7 mouse cellular contexts compared by ENCODE assay signal in the genomic region with DNA sequence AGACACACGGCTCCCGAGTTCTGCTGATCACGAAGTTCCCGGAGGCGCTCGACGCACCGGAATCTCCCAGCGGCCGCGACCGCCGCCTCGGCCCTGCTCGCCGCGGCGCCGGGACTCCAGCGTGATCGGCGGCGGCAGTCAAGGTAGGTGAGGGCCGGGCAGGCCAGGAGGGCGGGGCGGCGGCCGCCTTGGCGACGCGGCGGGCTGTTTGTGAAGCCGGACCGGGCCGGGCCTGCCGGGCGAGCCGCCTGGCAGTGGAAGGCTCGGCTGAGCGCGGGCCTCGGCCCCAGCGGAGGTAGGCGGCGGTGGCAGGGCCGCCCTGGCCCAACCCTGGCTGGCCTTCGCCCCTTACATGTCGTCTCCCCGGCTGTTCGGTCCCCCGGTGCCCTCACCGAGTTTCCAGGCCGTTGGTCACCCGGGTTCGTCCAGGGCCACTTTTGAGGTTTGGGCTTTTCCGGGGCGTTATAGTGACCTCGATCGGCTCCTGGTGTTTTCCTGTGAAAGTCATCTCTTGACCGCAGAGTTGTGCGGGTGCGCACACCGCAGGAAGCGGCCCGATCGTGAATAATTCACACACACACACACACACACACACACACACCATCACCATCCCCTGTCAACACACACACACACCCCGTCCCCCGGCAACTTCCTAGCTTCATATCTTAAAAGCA. TPM values are rescaled to one million over a fixed set of nuclear protein-coding genes. Genes with fewer than 3 reads are reported as not detected.
DNase-seq lines count a peak whose midpoint lies in the region; ATAC-seq and TF ChIP-seq lines count a peak whose summit lies in the region.

No protein-coding gene starts in this region.

- H3K27me3 ChIP-seq in lung, embryonic 15.5 days: no peaks in the 10 kb centered on the region
- H3K27me3 ChIP-seq in heart, embryonic 16.5 days (ENCODE audit: control insufficient read depth, insufficient read depth, low read length): no peaks in the 10 kb centered on the region
- H3K27me3 ChIP-seq in liver, embryonic 16.5 days (ENCODE audit: control insufficient read depth, insufficient read depth, low read depth, low read length): no peaks in the 10 kb centered on the region
- H3K27me3 ChIP-seq in stomach, postnatal 0 days (ENCODE audit: control insufficient read depth, insufficient read depth, low read length): no peaks in the 10 kb centered on the region

- H3K9ac ChIP-seq in lung, embryonic 15.5 days: peak overlapping the region; percentile 96
- peak overlapping the region; percentile 93 for H3K9ac ChIP-seq in heart, embryonic 16.5 days (ENCODE audit: low read length)
- peak overlapping the region; percentile 97 for H3K9ac ChIP-seq in liver, embryonic 16.5 days (ENCODE audit: low read depth, low read length)
- peak overlapping the region; percentile 94 for H3K9ac ChIP-seq in stomach, postnatal 0 days (ENCODE audit: low read length)

- no peaks in the 10 kb centered on the region for H3K9me3 ChIP-seq in lung, embryonic 15.5 days
- H3K9me3 ChIP-seq in heart, embryonic 16.5 days (replicated peaks; ENCODE audit: control insufficient read depth, low read length): no peaks in the 10 kb centered on the region
- H3K9me3 ChIP-seq in liver, embryonic 16.5 days (replicated peaks; ENCODE audit: control insufficient read depth, low read length): no peaks in the 10 kb centered on the region
- H3K9me3 ChIP-seq in stomach, postnatal 0 days (ENCODE audit: control insufficient read depth, low read length): no peaks in the 10 kb centered on the region

- H3K27ac ChIP-seq in lung, embryonic 15.5 days: peak overlapping the region; percentile 97
- peak overlapping the region; percentile 89 for H3K27ac ChIP-seq in brown adipose tissue, adult 24 weeks (replicated peaks; ENCODE audit: low read depth, low read length)
- peak overlapping the region; percentile 98 for H3K27ac ChIP-seq in heart, embryonic 16.5 days (ENCODE audit: low read length)
- peak overlapping the region; percentile 98 for H3K27ac ChIP-seq in liver, embryonic 16.5 days (ENCODE audit: low read length)
- H3K27ac ChIP-seq in stomach, postnatal 0 days (replicated peaks): peak overlapping the region; percentile 98

- peak overlapping the region; percentile 68 for H3K4me2 ChIP-seq in lung, embryonic 15.5 days
- H3K4me2 ChIP-seq in heart, embryonic 16.5 days (ENCODE audit: low read depth, low read length): peak overlapping the region; percentile 77
- H3K4me2 ChIP-seq in liver, embryonic 16.5 days (ENCODE audit: low read depth, low read length): peak overlapping the region; percentile 74
- peak overlapping the region; percentile 75 for H3K4me2 ChIP-seq in stomach, postnatal 0 days (replicated peaks; ENCODE audit: low read depth)

- no peak for TF ChIP-seq EP300 in stomach, postnatal 0 days (optimal IDR thresholded peaks at IDR 0.05)

- peak; percentile 83 for ATAC-seq in lung, embryonic 15.5 days (ENCODE audit: borderline replicate concordance, extremely low read depth, low FRiP score, low TSS enrichment)
- peak; percentile 73 for ATAC-seq in heart, embryonic 16.5 days (replicated peaks; ENCODE audit: extremely low read depth, insufficient read depth, low FRiP score)
- ATAC-seq in liver, embryonic 16.5 days (ENCODE audit: low read depth): peak; percentile 81
- ATAC-seq in stomach, postnatal 0 days (ENCODE audit: low FRiP score, low TSS enrichment): peak; percentile 84

- H3K4me3 ChIP-seq in lung, embryonic 15.5 days: peak overlapping the region; percentile 89
- peak overlapping the region; percentile 95 for H3K4me3 ChIP-seq in brown adipose tissue, adult 24 weeks (ENCODE audit: insufficient read depth, low read depth, low read length)
- peak overlapping the region; percentile 83 for H3K4me3 ChIP-seq in heart, embryonic 16.5 days (ENCODE audit: low read length)
- peak overlapping the region; percentile 99 for H3K4me3 ChIP-seq in liver, embryonic 16.5 days (ENCODE audit: low read depth, low read length)
- H3K4me3 ChIP-seq in stomach, postnatal 0 days (ENCODE audit: low read depth, low read length): peak overlapping the region; percentile 90

- TF ChIP-seq CTCF in stomach, postnatal 0 days (IDR thresholded peaks at IDR 0.05; ENCODE audit: low read depth): no peak

- DNase-seq in lung, postnatal 4 days: no peak
- DNase-seq in stomach, postnatal 0 days (ENCODE audit: low spot score): peak; percentile 83
- DNase-seq in urinary bladder, adult 2 months (ENCODE audit: low spot score): no peak

- under 1% methylated on average over 67 of the region's 68 CpGs for WGBS in lung, embryonic 15.5 days
- WGBS in heart, embryonic 16.5 days: under 1% methylated on average over 67 of the region's 68 CpGs
- WGBS in liver, embryonic 16.5 days (ENCODE audit: insufficient replicate concordance): under 1% methylated on average over 59 of the region's 68 CpGs
- under 1% methylated on average over 57 of the region's 68 CpGs for WGBS in stomach, postnatal 0 days

- peaks cover 14% of the 10 kb centered on the region for H3K36me3 ChIP-seq in lung, embryonic 15.5 days
- peaks cover 11% of the 10 kb centered on the region for H3K36me3 ChIP-seq in heart, embryonic 16.5 days (ENCODE audit: control insufficient read depth, insufficient read depth)
- peaks cover 13% of the 10 kb centered on the region for H3K36me3 ChIP-seq in liver, embryonic 16.5 days (ENCODE audit: control insufficient read depth, insufficient read depth)
- peaks cover 5% of the 10 kb centered on the region for H3K36me3 ChIP-seq in stomach, postnatal 0 days (ENCODE audit: control insufficient read depth, insufficient read depth, low read length)

- peaks cover 28% of the 10 kb centered on the region for H3K4me1 ChIP-seq in lung, embryonic 15.5 days
- peaks cover 3% of the 10 kb centered on the region; the same call in 1 of the 2 replicates for H3K4me1 ChIP-seq in brown adipose tissue, adult 24 weeks (ENCODE audit: control insufficient read depth, insufficient read depth, insufficient read length, low read length)
- peaks cover 20% of the 10 kb centered on the region for H3K4me1 ChIP-seq in heart, embryonic 16.5 days (ENCODE audit: control insufficient read depth, insufficient read depth, low read length)
- peaks cover 16% of the 10 kb centered on the region for H3K4me1 ChIP-seq in liver, embryonic 16.5 days (ENCODE audit: control insufficient read depth, low read depth, low read length)
- H3K4me1 ChIP-seq in stomach, postnatal 0 days (replicated peaks; ENCODE audit: control insufficient read depth, insufficient read depth): no peaks in the 10 kb centered on the region

RNA-seq across cellular contexts. Expression of a gene that starts 0.4 kb away (rescaled TPM):
- 37.5 and 39.8 TPM in 2 replicates for polyA plus RNA-seq in lung, embryonic 15.5 days (2015; fragmentation: Nextera tagmentation; extraction: Ambion mirVana)
- polyA plus RNA-seq in brown adipose tissue, adult 24 weeks (2012; ENCODE audit: insufficient read depth, insufficient read length, missing spikeins): 9.8 and 11.6 TPM in 2 replicates
- polyA plus RNA-seq in heart, embryonic 16.5 days (2015; fragmentation: Nextera tagmentation; extraction: Ambion mirVana): 18.7 and 20.6 TPM in 2 replicates
- 22.6 and 24.4 TPM in 2 replicates for polyA plus RNA-seq in liver, embryonic 16.5 days (2015; fragmentation: Nextera tagmentation; extraction: Ambion mirVana)
- 17.6 and 17.7 TPM in 2 replicates for polyA plus RNA-seq in stomach, postnatal 0 days (2015; fragmentation: Nextera tagmentation; extraction: Ambion mirVana)
- 10.1 and 13.9 TPM in 2 replicates for polyA plus RNA-seq in urinary bladder, adult 2 months (2012; rRNA removed)

RNA-seq across cellular contexts. Expression of a gene that starts 3.8 kb away (rescaled TPM):
- polyA plus RNA-seq in lung, embryonic 15.5 days (2015; fragmentation: Nextera tagmentation; extraction: Ambion mirVana): 0.38 and 0.44 TPM in 2 replicates
- polyA plus RNA-seq in brown adipose tissue, adult 24 weeks (2012; ENCODE audit: insufficient read depth, insufficient read length, missing spikeins): not detected in 2 replicates
- 0.52 and 0.56 TPM in 2 replicates for polyA plus RNA-seq in heart, embryonic 16.5 days (2015; fragmentation: Nextera tagmentation; extraction: Ambion mirVana)
- polyA plus RNA-seq in liver, embryonic 16.5 days (2015; fragmentation: Nextera tagmentation; extraction: Ambion mirVana): 0.38 and 0.41 TPM in 2 replicates
- polyA plus RNA-seq in stomach, postnatal 0 days (2015; fragmentation: Nextera tagmentation; extraction: Ambion mirVana): 0.13 and 0.15 TPM in 2 replicates
- 0.52 and 0.63 TPM in 2 replicates for polyA plus RNA-seq in urinary bladder, adult 2 months (2012; rRNA removed)
